Mouse (Mus musculus) liver, embryonic 14.5 days (tissue): ENCODE measurements at regions not wholly inside any gene's neighbourhood (a gene's known extent, or its start where the extent isn't known, plus 50 kb on each side); places are given as distances from the start of the nearest gene placed in this dataset.

ENCODE experiments used
- CTCF ChIP-seq: IDR thresholded peaks from 2 replicates; pipeline ENCODE4 v1.5.1; 2016; ENCODE audit warnings: antibody characterized with exemption, low read depth, control low read depth
- EP300 ChIP-seq: IDR thresholded peaks from 2 replicates; pipeline ENCODE4 v1.6.1; 2016; ENCODE audit warnings: antibody characterized with exemption, low read depth

GRCm38 (mm10) chr12:107730940-107731339 lies 242.5 kb downstream of the 3110018I06Rik start:
- TF ChIP-seq EP300: no peak
- no peak for TF ChIP-seq CTCF
